Mouse (Mus musculus) megakaryocyte progenitor cell, adult 5-6 weeks (primary cell): Measurements from ENCODE around the gene Ttll8. TPM values are rescaled to one million over a fixed set of nuclear protein-coding genes. Genes with fewer than 3 reads are reported as not detected.

Experiments
- ATAC-seq: replicated peaks from 2 replicates; pipeline ENCODE4 v1.8.0; 2016; ENCODE audit warnings: mild to moderate bottlenecking, moderate TSS enrichment, inconsistent platforms; ENCODE audit not compliant: poor library complexity
- total RNA-seq, 2 experiments: library from RNA; stranded (forward) in 1 of 2; stranded (reverse) in 1 of 2; fragments of 157-497, 149-512 nt in 1 of 2; fragments of 200-1000 nt in 1 of 2; gene quantifications; 2 replicates each; pipeline versions ENCODE4 v1.2.3 to v1.2.4; 2015 to 2017

Ttll8 gene
- not detected in 2 replicates for total RNA-seq (2015)
- total RNA-seq (2017), result not detected in 2 replicates

DNA sequence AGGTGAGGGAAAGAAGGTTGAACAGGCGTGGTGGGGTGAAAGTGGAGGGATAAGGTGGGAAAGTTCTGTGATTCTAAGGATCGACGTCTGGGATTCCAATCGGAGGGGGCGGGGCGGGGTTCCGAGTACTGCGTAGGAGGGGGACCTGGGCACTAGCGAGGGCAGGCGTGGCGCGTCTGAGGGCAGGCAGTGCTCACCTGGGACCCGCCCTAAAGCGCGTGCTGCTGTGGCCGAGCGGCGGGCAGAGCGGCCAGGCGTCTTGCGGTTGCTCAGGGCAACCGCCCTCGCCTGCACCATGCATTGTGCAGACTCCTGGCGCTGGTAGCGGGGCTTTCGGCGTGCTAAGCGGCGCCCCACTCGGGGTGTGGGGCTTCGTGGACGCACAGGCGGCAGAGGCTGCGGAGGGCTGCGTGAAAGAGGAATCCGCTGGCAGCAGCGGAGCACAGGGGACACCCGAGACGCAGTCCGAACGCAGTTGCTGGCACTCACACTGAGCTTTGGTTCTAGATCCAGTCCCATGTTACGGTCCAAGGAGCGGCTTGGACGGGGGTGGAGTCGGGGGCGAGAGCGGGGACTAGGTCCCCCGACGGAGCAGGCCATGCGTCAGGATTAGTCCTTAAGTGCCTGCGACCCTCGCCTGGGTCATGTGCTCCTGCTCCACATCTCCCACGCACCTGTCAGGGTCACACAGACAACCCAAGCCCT is at the start of gene Ttll8:
Ttll8 (minus strand) TSS at position 51 of the 705 bp plus-strand sequence.
- no peak; the same call in 1 of the 2 replicates for ATAC-seq

DNA sequence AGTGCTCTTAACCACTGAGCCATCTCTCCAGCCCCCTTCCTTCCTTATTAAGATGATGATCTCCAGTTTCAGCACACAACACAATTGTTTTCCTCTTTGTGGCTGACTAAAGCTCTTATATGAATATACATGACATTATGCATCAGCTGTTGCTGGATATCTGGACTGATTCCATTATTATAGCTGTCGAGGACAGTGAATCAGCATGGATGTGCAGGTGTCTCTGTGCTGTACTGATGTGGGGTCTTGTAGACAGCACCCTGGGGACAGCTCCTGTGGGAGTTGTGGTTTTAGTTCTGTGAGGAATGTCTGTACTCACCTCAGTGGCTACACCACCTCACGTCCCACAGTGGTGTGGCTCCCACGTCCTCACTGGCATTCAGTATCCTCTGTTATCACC is 47.0 kb upstream of the Ttll8 start:
- ATAC-seq, result no peak

DNA sequence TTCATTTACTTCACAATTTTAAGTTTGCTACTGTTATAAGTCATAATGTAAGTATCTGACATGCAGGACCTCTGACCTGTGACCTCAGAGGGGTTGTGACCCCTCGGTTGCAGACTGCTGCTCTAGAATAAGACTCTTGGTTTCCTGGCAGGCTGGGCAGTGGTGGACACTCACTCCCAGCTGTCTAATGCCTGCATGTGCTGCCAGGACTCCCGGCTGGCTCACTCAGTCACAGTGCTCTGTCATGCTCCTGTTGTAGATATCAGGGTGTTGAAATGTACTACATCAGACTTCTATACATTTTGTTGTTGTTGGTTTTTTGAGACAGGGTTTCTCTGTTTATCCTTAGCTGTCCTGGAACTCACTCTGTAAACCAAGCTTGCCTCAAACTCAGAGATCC is 46.1 kb upstream of the Ttll8 start:
- no peak for ATAC-seq

DNA sequence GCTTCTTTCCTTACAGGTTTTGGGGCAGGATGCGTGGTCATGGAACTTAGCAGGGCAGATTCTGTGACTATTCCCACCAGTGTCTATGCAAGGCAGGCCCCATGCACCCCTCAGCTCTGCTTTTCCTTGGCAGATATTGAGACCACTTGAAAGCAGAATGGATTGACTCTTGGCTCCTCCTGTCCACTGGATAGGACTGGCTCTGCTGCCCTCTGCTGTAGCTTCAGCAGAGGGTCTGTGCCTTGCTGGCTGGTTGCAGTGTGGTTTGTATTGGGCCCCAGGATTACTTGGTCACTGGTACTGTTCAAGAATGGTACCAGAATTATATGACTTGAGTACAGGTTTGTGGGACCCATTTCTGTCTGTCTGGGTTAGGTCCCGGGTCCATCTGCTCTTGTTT is 44.9 kb upstream of the Ttll8 start:
- no peak for ATAC-seq

DNA sequence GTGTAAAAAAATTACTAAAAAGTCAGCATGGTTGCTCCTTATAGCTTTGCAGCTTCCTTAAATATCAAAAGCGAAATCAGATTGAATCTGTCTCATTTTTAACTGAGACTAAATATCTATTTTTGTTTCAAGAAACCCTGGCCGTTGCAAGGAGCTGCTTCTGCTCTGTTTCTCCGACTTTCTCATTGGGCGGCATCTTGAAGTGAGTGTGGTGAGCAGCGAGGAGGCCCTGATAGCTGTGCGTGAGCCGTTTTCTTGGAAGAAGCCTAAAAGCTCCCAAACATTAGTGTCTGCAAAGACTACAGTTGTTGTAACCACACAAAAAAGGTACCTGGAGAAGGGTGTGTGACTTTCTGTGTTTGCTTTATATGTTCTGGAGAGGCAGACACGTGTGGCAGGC is 44.4 kb upstream of the Ttll8 start:
- no peak for ATAC-seq

DNA sequence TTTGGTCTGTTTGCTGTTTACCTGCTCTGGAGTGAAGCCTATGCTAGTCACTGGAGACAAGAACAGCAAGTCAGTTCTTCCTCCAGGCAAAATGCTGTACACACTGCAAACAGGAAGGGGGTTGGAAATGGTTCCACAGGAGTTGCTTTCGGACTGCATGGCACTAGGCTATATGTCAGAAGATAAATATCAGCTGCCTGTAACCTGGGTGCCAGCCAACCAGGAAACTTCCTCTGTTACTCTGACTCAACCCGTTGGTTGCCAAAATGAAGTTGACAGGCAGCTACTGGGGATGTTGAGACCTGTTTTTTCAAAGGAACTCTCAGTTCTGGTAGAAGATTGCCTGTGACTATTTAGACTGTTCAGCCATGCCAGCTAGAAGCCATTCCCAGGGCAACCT is 35.0 kb upstream of the Ttll8 start:
- no peak for ATAC-seq

DNA sequence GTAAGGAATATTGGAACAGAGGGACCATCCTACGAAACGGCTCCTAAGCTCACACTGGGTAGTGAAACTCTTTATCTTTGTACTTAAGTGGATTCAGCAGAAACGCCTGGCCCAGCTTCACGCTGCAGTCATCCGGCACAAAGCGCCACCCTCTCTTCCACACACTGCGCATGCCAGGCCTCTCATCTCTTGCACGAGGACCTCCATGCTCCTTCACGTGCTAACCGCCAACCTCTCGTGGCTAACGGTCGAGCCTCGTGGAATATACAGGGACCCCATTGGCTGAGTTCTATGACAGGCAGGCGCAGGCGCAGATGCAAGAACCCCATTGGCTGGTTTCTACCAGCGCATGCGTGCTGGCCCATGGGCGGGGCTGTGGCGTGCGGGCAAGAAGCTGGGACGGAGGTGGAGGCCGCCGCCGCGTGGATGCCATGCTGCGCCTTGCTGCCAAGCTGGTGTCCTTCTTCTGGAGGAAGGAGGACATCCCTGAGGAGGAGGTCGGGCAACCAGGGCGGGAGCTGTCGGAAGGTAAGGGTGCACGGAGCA is 28.4 kb upstream of the Ttll8 start, which contains the start of gene Mov10l1:
Mov10l1 (plus strand) TSS at position 376 of the 546 bp plus-strand sequence.
- ATAC-seq, result no peak

DNA sequence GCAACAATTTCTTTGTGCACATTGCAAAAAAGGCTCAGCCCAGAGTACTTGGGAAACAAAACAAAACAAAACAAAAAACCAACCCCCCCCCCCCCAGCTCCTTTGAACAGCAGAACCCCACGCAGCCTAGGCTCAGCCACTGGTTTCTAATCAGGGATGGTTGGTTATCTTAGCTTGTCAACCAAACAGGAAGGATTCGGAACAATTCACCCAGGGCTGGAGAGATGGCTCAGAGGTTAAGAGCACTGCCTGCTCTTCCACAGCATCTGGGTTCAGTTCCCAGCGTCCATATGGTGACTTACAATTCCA is 24.9 kb upstream of the Ttll8 start:
- no peak for ATAC-seq

DNA sequence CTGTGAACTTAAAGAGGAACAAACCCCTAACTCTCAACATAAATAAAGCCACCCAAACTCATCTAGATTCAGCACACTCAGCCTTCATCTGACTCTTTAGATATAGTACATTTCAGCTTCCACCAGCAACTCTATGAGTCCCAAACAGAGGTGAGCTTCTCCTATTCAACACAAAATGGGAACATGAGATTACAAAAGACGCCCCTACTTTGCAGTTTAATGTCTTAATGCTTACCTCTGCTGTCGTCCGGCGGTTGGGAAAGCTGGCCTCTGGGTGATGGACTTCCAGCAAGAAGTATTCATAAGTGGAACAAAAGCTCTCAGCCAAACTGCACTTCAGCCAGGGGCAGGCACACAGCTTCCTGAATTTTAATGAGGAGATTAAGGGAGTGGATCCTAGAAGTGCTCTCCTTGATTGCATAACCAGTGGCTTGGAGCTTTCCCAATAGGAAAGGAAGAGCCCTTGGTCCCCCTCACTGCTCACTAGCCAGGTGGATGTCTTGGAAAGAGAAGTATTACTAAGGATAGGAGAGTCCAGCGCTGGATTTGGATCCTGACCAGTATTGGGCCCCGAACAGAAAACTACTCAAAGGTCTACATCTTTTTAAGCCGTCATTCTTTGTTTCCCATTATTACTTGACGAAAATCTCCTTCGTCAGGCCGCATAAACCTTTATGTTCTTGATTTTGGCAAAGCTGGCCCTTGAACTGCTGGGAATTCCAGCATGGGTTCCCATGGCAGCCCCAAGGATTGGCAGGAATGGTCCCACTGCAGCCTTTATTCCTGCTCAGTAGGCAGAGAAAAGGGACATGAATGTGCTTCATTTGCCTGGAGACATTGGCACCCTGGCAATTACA is 24.3 kb upstream of the Ttll8 start, which contains the start of gene Mlc1:
Mlc1 (minus strand) TSS at position 727 of the 857 bp plus-strand sequence.
- ATAC-seq, result no peak

DNA sequence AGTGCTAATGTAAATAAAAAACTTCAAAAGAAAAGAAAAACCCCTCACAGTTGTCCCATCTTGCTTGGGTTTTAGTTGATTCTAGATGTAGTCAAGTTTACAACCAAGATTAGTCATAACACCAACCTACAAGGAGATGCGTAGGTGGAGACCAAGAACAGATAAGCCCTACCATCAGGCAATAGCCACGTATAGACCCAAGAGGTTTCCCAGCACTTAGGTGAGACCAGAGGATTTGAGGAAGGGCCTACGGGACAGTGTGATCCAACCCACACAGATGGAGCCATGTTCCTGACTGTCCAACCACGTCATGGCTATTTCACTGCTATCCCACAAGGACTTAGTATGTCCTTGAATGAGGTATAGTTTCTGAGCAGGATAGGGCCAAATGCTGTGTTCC is 18.1 kb upstream of the Ttll8 start:
- ATAC-seq, result no peak

DNA sequence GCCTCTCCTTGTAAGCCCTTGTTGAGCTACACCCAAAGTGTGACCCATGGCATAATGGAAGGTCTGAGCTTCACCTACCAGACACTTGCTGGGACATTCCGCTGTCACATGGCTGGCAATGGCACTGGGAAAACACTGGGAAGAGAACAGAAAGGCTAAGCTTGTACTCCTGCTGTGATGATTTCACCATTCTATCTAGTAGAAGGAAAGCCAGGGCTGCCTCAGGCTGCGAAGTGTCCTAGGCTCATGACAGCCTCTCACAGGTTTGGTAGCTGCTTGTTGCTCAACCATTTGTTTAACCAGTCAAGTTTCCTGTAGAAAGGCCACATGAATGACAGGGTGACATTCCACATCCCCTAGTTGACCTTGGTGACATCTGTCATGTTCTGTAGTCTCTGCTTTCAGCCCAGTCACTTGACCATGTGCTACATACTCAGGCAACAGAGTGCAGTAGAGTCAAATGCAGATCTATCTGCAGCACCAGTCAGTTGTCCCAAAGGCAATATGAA is 9.9 kb upstream of the Ttll8 start:
- no peak for ATAC-seq

DNA sequence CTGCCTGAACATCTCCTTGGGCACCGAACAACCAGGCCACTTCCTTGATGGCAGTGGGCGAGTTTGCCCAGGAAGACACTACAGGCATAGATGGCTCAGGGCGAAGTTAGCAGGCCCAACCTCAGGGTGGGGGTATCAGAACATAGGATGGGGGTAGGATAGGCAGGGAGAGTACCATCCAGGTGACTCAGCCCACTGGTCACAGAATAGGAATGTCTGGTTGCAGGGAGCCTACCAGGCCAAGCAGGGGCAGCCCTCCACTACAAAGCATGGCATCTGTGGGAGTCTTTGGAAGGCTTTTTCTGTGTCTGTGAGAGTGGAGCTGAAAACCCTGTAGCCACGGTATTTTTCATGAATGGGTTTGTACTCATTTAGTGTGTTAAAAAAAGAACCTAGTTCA is 3.3 kb upstream of the Ttll8 start:
- no peak for ATAC-seq

DNA sequence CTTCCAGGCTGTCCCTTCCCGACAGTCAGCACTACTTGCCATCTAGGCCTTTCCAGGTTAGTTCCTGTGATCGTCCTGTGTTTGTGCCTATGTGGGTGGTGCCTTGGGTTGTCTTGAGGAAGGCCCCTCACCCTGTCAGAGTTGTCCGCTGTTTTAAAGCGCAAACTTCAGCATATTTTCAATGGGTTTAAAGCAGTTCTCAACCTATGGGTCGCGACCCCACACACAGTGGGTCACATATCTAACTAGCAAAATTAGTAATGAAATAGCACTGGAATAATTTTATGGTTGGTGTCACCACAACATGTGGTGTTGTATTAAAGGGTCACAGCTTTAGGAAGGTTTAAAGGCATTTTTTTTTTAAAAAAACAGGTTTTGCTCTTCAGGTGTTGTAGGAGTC is 1.1 kb upstream of the Ttll8 start:
- no peak for ATAC-seq

DNA sequence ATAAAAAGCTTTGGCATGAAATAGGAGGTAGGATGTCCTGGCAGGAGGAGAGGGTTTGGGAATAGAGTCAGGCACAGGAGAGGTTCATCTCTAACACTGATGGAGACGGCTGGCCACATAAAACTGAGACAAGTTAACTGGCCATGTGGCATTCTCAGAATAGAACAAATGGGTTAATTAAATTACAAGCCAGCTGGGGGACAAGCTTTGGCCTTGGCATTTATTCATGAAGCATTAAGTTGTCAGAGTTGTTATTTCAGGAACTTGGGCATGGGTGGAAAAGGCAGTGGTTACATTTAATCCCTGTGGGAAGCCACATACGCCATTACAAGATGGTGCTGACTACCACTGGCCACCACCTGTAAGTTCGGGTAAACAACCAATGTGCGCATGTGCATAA is 3.0 kb downstream of the Ttll8 start:
- ATAC-seq, result no peak

DNA sequence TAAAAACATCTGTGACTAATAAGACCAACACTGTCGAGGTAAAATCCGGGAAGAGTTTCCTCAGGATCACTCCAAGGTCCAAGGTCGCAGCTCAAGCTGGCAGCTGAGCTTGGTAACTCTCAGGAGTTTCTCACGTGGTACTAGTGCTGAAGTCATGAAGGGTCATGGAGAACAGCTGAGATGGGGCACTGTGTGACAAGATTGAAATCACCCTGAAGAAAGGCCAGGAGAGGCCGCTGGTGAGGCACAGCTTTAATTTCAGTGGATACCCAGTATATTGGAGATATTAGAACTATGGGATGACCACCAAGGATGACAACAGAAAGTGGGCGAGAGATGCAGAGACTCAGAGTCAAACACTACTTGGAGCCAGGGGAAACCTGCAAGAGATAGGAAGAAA is 7.4 kb downstream of the Ttll8 start:
- 0 out of 2 replicates have a peak, but pooled peaks have one; percentile 23 for ATAC-seq

DNA sequence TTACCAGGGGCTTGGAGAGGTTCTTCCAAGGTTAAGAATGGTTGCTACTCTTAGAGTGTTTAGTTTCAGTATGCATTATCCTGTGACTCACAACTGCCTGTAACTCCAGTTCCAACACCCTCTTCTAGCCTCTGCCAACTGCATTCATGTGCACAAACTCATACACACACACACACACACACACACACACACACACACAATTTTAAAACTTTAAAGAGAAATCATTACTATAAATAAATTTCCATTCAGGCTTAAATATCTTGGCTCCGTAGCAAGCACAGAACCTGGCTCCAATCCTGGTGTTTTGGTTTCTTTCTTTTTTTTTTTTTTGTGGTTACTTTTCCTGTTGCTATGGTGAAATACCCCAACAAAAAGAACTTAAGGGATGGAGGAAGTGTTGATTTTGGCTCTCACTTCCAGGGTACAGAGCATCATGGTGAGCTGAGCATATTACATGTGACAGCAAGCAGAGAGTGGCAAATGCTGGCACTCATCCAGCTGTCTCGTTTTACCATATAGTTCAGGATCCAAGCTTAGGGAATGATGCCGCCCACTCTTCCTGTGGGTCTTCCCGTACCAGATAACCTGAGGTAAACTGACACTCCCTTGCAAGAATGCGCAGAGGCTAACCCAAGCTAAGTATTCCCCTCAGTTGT is 10.2 kb downstream of the Ttll8 start:
- ATAC-seq, result peak; percentile 46; the same call in 1 of the 2 replicates

DNA sequence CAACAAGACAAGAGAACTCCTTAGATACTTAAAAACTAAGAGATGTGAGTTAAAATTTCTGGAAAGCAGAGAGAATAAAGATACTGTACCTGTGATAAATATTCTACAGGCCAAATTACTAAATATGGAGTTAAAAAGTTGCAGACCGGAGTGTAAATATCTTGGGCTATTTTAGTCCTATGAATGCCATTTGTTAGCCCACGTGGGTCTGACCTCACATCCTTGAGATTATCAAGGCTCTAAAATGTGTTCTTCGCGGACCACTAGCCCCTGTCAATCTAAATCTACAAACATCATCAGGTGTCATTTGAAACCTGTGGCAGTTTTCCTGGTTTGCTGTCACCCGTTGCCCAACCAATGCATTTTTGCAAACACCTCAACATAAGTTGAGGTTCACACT is 11.4 kb downstream of the Ttll8 start:
- ATAC-seq, result no peak

DNA sequence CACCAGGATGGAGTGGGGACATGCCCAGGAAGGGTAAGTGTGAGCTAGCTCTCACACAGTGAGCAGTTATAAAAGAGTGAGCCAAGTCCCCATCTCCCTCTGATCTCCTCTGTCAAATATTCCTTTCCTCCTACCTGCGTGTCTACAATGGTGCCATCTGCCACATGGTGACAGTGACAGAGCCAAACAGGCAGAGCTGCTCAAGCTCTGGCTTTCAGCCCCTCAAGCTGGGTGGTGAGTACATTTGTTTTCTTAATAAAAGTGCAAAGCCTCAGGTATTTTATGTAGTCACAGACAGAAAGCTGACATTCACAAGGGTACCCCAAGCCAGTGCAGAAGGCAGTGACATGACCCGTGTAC is 16.9 kb downstream of the Ttll8 start:
- ATAC-seq, result no peak

DNA sequence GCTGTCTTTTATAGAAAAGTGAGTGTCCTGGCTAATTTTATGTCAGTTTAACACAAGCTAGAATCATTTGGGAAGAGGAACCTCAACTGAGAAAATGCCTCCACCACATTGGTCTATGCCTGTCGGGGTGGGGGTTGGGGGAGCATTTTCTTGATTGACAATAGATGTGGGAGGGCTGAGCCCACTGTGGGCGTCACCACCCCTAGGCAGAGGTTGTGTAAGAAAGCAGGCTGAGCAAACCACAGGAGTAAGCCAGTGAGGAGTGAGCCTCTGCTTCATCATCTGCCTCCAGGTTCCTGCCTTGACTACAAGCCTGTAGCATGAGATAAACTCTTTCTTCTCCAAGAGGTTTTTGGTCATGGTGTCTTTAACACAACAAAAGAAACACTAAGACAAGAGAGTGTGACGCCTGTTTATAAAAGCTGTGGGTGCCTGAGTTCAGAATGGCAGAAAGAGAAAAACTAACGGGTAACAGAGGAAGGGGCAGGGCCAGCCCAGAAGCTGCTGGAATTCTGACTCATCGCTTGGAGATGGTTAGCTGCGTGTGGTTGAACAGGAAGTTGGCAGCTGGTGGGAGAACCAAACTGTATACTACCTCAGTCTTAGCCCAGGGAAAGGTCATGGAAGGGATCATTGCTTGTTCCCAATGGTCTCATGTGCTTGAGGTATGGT is 17.5 kb downstream of the Ttll8 start:
- peak; percentile 61; the same call in 1 of the 2 replicates for ATAC-seq

DNA sequence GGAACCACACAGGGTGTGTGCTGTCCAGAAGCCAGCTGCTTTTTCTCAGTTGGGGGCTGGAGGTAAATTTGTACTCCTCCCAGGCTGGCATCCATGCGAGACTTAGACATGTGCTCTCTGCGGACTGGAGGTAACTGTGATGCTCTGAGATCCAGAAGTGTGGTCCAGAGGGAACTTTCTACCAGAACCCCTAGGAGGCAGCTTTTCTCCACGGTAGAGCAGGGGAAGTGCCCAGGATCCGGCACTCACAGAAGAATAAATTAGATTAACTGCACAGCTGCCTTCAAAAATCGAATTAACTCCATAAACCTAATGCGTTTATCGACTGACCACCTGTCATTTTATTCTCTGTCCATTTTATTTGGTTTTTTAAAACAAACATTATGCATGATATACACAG is 20.1 kb downstream of the Ttll8 start:
- no peak for ATAC-seq

DNA sequence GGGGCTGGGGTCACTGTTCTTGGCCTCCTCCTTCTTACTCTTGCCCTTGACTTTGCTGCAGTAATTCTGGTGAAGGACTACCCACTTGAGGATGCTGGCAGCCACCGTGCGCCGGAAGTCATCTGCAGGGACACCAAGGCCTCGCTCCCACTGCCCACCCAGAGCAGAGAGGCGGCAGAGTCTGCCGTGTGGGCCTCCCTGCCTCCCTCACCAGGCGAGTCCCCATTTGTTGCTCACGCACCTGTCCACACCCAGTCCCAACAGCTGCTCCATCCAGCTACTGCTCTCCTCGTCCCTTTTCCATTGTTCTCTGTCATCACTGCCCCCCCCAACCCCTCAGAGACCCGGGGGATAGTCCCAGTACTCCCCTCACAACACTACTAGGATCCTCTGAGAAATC is 21.6 kb downstream of the Ttll8 start:
- ATAC-seq, result no peak
